Mouse (Mus musculus) adrenal gland, postnatal 0 days (tissue): Measurements from ENCODE around the gene Myo10. TPM values are rescaled to one million over a fixed set of nuclear protein-coding genes. Genes with fewer than 3 reads are reported as not detected.

Source experiments
- polyA plus RNA-seq: library from polyadenylated mRNA; unstranded; fragments of >200 nt; fragmentation: Nextera tagmentation; extraction: Ambion mirVana; gene quantifications from 2 replicates; pipeline ENCODE4 v1.2.1, GENCODE M21; 2015

Myo10 gene
- polyA plus RNA-seq = 12.7 and 24.2 TPM in 2 replicates

GRCm38 (mm10) chr15:25622200-25622866, at the start of gene Myo10:
TSS of gene Myo10 (plus strand) at chr15:25622525.

DNA sequence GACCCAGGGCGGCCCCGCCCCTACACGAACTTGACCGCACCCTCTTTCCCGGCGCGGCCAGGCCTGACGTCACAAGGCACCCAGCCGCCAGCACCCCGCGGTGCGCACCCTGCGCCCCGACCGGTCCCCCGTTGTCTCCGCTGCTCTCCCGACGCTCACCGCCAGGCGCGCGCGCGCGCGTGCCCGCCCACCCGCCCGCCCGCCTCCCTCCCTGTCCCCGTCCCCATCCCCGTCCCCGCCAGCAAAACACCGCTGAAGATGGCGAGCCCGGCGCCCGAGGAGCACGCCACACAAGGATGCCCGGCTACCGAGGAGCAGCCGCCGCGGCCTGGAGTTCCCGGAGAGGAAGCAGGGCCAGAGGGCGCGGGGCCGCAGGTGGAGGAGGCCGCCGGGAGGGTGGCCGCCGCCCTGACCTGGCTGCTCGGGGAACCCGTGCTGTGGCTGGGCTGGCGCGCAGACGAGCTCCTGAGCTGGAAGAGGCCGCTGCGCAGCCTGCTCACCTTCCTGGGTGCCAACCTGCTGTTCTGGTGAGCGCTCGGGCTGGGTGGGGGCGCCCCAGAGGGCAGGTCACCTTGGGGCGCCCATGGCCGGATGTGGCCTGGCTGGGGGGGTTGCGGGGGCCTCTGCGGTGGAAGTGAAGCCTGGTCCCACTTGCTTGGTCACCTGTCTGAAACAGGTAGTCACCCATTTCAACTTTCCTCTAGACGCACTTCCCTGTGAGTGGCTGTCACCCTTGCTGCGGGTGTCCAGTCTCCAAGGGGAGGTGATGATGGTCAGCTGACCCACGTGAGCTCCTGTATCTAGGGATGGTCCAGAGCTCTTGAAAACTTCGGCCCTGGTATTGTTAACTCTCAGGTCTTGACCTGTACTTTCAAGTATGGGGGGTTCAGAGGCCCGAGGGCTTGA, 221.0 kb downstream of the Myo10 start, which contains the start of gene Retreg1:
Gene Retreg1, plus strand, starts transcription at position 95 of the 906 bp plus-strand sequence.

Other genes with a start within 250 kb of the Myo10 start
- gene Basp1, start 208.8 kb upstream of the Myo10 start, polyA plus RNA-seq = 42.9 and 118 TPM in 2 replicates
- 31.1 and 58.6 TPM in 2 replicates for gene Retreg1, start 220.7 kb downstream of the Myo10 start, polyA plus RNA-seq